Mouse (Mus musculus): ENCODE data around the gene Xpnpep1.

Gene Xpnpep1

GRCm38 (mm10) chr19:52992880-52993440 lies 47.1 kb downstream of the Xpnpep1 start:
- peak; percentile 68 for DNase-seq (ENCODE audit: low spot score)

- DNase-seq (ENCODE audit: low spot score): no peak
Measured at GRCm38 (mm10) chr19:52991924-52992323, 48.1 kb downstream of the Xpnpep1 start.

GRCm38 (mm10) chr19:52979020-52979711 lies 60.8 kb downstream of the Xpnpep1 start:
- no peak for DNase-seq (ENCODE audit: low spot score)

GRCm38 (mm10) chr19:52975564-52976185 lies 64.3 kb downstream of the Xpnpep1 start:
- peak; percentile 88 for DNase-seq (ENCODE audit: low spot score)

- no peak for DNase-seq (ENCODE audit: low spot score)
Measured at GRCm38 (mm10) chr19:52966339-52966738, 73.7 kb downstream of the Xpnpep1 start.

GRCm38 (mm10) chr19:52962745-52963144 lies 77.3 kb downstream of the Xpnpep1 start:
- DNase-seq (ENCODE audit: low spot score): no peak

- peak; percentile 78 for DNase-seq (ENCODE audit: low spot score)
Measured at GRCm38 (mm10) chr19:52922678-52923495, 117.1 kb downstream of the Xpnpep1 start.

- no peak for DNase-seq (ENCODE audit: low spot score)
Measured at GRCm38 (mm10) chr19:52904182-52904581, 135.8 kb downstream of the Xpnpep1 start.

- DNase-seq (ENCODE audit: low spot score): peak; percentile 12
Measured at GRCm38 (mm10) chr19:52891807-52892442, 148.1 kb downstream of the Xpnpep1 start.

Data from embryo, embryonic 10.5 days (tissue).